Mouse (Mus musculus): ENCODE results near the gene Crtc3. TPM values are rescaled to one million over a fixed set of nuclear protein-coding genes. Genes with fewer than 3 reads are reported as not detected.

The Crtc3 gene
- polyA plus RNA-seq, 1 experiment from 2014 or later = 13.8 TPM

- Histone ChIP-seq H3K9ac (no peak overlapping the region), H3K4me3 (no peak overlapping the region), H3K27ac (peak overlapping the region; percentile 71), H3K36me3 (no peaks in the 10 kb centered on the region), H3K27me3 (no peaks in the 10 kb centered on the region), H3K4me2 (replicated peaks) (no peak overlapping the region), H3K4me1 (peaks cover 29% of the 10 kb centered on the region), H3K9me3 (replicated peaks) (no peaks in the 10 kb centered on the region)
- no peak for ATAC-seq (ENCODE audit: low FRiP score)
- WGBS = 48% methylated on average over 5 of the region's 5 CpGs
Measured at GRCm38 (mm10) chr7:80652289-80652688, 36.4 kb downstream of the Crtc3 start.

DNA sequence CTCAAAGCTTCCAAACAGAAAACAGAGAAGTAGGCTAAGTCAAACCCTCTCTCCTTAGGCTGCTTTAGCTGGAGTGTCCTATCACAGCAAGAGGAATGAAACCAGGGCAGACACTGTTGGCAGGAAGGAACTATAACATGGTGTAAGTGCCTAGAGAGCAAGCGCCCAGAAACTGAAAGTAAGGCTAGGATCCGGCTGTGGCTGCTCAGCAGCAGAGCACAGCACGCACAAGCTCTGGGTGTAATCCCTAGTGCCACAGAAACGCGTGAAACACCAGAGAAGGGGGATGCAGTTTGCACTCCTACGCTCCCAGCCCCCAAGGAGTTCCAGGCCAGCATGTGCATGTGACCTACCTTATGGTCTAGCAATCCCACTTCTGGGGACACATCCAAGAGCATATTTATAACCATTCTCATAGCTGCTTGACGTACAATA lies 41.2 kb downstream of the Crtc3 start:
- no peaks in the 10 kb centered on the region for H3K27me3 ChIP-seq

DNA sequence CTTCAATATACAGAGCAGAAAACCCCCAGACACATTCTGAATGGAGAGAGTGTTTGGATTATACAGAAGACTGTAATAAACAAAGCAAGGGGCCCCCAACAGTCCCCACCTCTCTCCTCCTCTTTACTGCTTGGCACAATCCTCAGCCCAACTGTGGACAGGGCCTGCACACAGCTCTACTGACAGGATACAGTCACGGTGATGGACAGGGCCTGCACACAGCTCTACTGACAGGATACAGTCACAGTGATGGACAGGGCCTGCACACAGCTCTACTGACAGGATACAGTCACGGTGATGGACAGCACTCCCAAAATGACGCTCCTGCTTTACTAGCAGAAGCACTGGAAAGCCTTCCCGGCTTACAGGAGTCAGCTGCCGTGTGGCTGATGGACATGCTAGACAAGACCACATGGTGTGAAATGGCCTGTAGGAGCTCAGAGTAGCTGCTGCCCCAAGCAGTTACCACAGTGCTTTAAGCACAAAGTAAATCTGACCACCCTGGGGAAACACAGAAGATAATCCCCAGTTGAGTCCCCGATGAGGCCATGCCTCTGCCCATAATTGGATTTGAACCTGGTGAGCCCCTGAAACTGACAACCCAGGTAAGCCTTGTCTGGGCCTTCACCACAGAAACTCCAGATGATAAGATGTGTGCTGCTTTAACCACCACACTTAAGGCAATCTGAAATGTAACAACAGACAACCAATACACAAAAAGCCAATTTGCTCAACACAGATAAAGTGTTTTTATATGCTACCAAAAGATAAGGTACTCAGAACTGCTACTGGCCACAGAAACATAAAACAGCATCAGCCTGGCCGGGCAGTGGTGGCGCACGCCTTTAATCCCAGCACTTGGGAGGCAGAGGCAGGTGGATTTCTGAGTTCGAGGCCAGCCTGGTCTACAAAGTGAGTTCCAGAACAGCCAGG lies 42.3 kb downstream of the Crtc3 start:
- 0 out of 2 replicates have a peak overlapping the region, but pooled peaks have one; percentile 17 for H3K27ac ChIP-seq

More for the DNA sequence above, 41.2 kb downstream of the Crtc3 start:
- 82% methylated on average over 7 of the region's 7 CpGs for WGBS
- H3K27ac ChIP-seq = peak overlapping the region; percentile 24; the same call in 1 of the 2 replicates
- H3K36me3 ChIP-seq = no peaks in the 10 kb centered on the region
- H3K9me3 ChIP-seq (replicated peaks) = no peaks in the 10 kb centered on the region
- peaks cover 15% of the 10 kb centered on the region for H3K4me1 ChIP-seq
- H3K4me3 ChIP-seq = no peak overlapping the region
- no peak for ATAC-seq (ENCODE audit: low FRiP score)
- H3K9ac ChIP-seq = no peak overlapping the region
- no peak overlapping the region for H3K4me2 ChIP-seq (replicated peaks)

GRCm38 (mm10) chr7:80642976-80643666 lies 45.6 kb downstream of the Crtc3 start:
- Histone ChIP-seq H3K9me3 (replicated peaks) (no peaks in the 10 kb centered on the region), H3K4me3 (no peak overlapping the region), H3K9ac (no peak overlapping the region), H3K36me3 (no peaks in the 10 kb centered on the region), H3K27me3 (no peaks in the 10 kb centered on the region), H3K4me1 (peaks cover 28% of the 10 kb centered on the region), H3K4me2 (replicated peaks) (no peak overlapping the region), H3K27ac (no peak overlapping the region)
- ATAC-seq (ENCODE audit: low FRiP score) = no peak
- 88% methylated on average over 8 of the region's 8 CpGs for WGBS

More for the DNA sequence above, 42.3 kb downstream of the Crtc3 start:
- no peak for ATAC-seq (ENCODE audit: low FRiP score)
- H3K9me3 ChIP-seq (replicated peaks) = no peaks in the 10 kb centered on the region
- H3K9ac ChIP-seq = peak overlapping the region; percentile 2; the same call in 1 of the 2 replicates
- WGBS = 80% methylated on average over 10 of the region's 10 CpGs
- no peaks in the 10 kb centered on the region for H3K36me3 ChIP-seq
- no peak overlapping the region for H3K4me3 ChIP-seq
- H3K27me3 ChIP-seq = no peaks in the 10 kb centered on the region
- H3K4me2 ChIP-seq (replicated peaks) = no peak overlapping the region
- peaks cover 22% of the 10 kb centered on the region for H3K4me1 ChIP-seq

GRCm38 (mm10) chr7:80642552-80642951 lies 46.1 kb downstream of the Crtc3 start:
- H3K36me3 ChIP-seq = no peaks in the 10 kb centered on the region
- ATAC-seq (ENCODE audit: low FRiP score) = no peak
- peaks cover 27% of the 10 kb centered on the region for H3K4me1 ChIP-seq
- no peak overlapping the region for H3K9ac ChIP-seq
- no peak overlapping the region for H3K27ac ChIP-seq
- no peaks in the 10 kb centered on the region for H3K27me3 ChIP-seq
- no peak overlapping the region for H3K4me3 ChIP-seq
- no peak overlapping the region for H3K4me2 ChIP-seq (replicated peaks)
- H3K9me3 ChIP-seq (replicated peaks) = no peaks in the 10 kb centered on the region
- WGBS = 83% methylated on average over 5 of the region's 5 CpGs

GRCm38 (mm10) chr7:80641899-80642298 lies 46.8 kb downstream of the Crtc3 start:
- no peak overlapping the region for H3K4me3 ChIP-seq
- H3K36me3 ChIP-seq = no peaks in the 10 kb centered on the region
- 89% methylated on average over 7 of the region's 7 CpGs for WGBS
- H3K9ac ChIP-seq = no peak overlapping the region
- no peaks in the 10 kb centered on the region for H3K27me3 ChIP-seq
- H3K4me2 ChIP-seq (replicated peaks) = no peak overlapping the region
- H3K27ac ChIP-seq = no peak overlapping the region
- H3K9me3 ChIP-seq (replicated peaks) = no peaks in the 10 kb centered on the region
- ATAC-seq (ENCODE audit: low FRiP score) = no peak
- H3K4me1 ChIP-seq = peaks cover 25% of the 10 kb centered on the region

- Histone ChIP-seq H3K27ac (peak overlapping the region; percentile 31; the same call in 1 of the 2 replicates), H3K9ac (no peak overlapping the region)
- WGBS = 22% methylated on average over 4 of the region's 4 CpGs
Measured at GRCm38 (mm10) chr7:80641497-80641896, 47.2 kb downstream of the Crtc3 start.

DNA sequence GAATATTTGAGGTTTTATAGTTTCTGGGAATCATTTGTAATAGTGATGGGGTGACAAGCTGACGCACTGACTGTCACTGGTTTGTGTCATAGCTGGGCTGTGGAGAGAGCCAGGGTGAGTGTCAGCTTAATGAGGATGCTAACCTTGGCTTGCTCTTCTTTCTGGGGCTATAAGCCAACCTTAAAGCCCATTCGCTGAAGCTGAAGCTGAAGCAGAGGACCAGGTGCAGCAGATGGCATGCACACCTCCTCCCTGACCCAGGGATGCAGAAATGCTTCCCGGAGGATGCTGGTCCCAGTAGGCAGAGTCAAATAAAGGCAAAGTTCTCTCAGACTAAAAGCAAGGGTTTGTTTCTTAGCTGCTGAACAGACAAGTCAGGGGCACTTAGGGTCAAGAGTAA lies 48.7 kb downstream of the Crtc3 start:
- no peak for ATAC-seq (ENCODE audit: low FRiP score)
- 77% methylated on average over 3 of the region's 3 CpGs for WGBS
- Histone ChIP-seq H3K9ac (no peak overlapping the region), H3K4me2 (replicated peaks) (no peak overlapping the region), H3K27ac (no peak overlapping the region), H3K4me1 (peaks cover 33% of the 10 kb centered on the region), H3K27me3 (no peaks in the 10 kb centered on the region), H3K4me3 (no peak overlapping the region), H3K36me3 (no peaks in the 10 kb centered on the region), H3K9me3 (replicated peaks) (no peaks in the 10 kb centered on the region)

More at GRCm38 (mm10) chr7:80641497-80641896, 47.2 kb downstream of the Crtc3 start:
- peak; percentile 74; the same call in 1 of the 2 replicates for ATAC-seq (ENCODE audit: low FRiP score)
- no peak overlapping the region for H3K4me3 ChIP-seq
- H3K4me1 ChIP-seq = peaks cover 28% of the 10 kb centered on the region
- no peaks in the 10 kb centered on the region for H3K9me3 ChIP-seq (replicated peaks)
- no peak overlapping the region for H3K4me2 ChIP-seq (replicated peaks)
- no peaks in the 10 kb centered on the region for H3K27me3 ChIP-seq
- no peaks in the 10 kb centered on the region for H3K36me3 ChIP-seq

GRCm38 (mm10) chr7:80638460-80638859 lies 50.2 kb downstream of the Crtc3 start:
- Histone ChIP-seq H3K27me3 (no peaks in the 10 kb centered on the region), H3K36me3 (no peaks in the 10 kb centered on the region), H3K4me2 (replicated peaks) (no peak overlapping the region), H3K4me1 (peaks cover 34% of the 10 kb centered on the region), H3K27ac (no peak overlapping the region), H3K9ac (no peak overlapping the region), H3K9me3 (replicated peaks) (no peaks in the 10 kb centered on the region), H3K4me3 (no peak overlapping the region)
- 85% methylated on average over 10 of the region's 10 CpGs for WGBS
- no peak for ATAC-seq (ENCODE audit: low FRiP score)

GRCm38 (mm10) chr7:80636953-80637800 lies 51.5 kb downstream of the Crtc3 start:
- Histone ChIP-seq H3K4me2 (replicated peaks) (no peak overlapping the region), H3K9ac (no peak overlapping the region), H3K36me3 (no peaks in the 10 kb centered on the region), H3K4me1 (peaks cover 29% of the 10 kb centered on the region), H3K4me3 (no peak overlapping the region), H3K9me3 (replicated peaks) (no peaks in the 10 kb centered on the region), H3K27me3 (no peaks in the 10 kb centered on the region), H3K27ac (no peak overlapping the region)
- no peak for ATAC-seq (ENCODE audit: low FRiP score)
- 70% methylated on average over 9 of the region's 9 CpGs for WGBS

- Histone ChIP-seq H3K9me3 (replicated peaks) (no peaks in the 10 kb centered on the region), H3K4me3 (no peak overlapping the region), H3K27ac (no peak overlapping the region), H3K27me3 (no peaks in the 10 kb centered on the region), H3K36me3 (no peaks in the 10 kb centered on the region), H3K9ac (no peak overlapping the region), H3K4me1 (peaks cover 22% of the 10 kb centered on the region), H3K4me2 (replicated peaks) (no peak overlapping the region)
- 82% methylated on average over 17 of the region's 17 CpGs for WGBS
- no peak for ATAC-seq (ENCODE audit: low FRiP score)
Measured at GRCm38 (mm10) chr7:80636288-80636952, 52.3 kb downstream of the Crtc3 start.
